In genomic region chr6:82428890-82429289, GRCm38 (mm10) we compare ENCODE assay signal across 19 mouse cellular contexts. TPM values are rescaled to one million over a fixed set of nuclear protein-coding genes. Genes with fewer than 3 reads are reported as not detected.
DNase-seq lines count a peak whose midpoint lies in the region; ATAC-seq and TF ChIP-seq lines count a peak whose summit lies in the region.
"Had no signal": no experiment of that assay in that cellular context is flagged by ENCODE, and none has a peak within 500 bp of the region (broad histone marks: within the 10 kb centered on the region; RNA-seq: fewer than 3 reads in every experiment).

No protein-coding gene starts in this region.

- H3K9ac ChIP-seq in liver, embryonic 14.5 days (replicated peaks): no peak overlapping the region
- no peak overlapping the region for H3K9ac ChIP-seq in liver, embryonic 12.5 days
- H3K9ac ChIP-seq in ES-E14 (ENCODE audit: insufficient read depth, low read depth, low read length, poor library complexity, severe bottlenecking): no peak overlapping the region
- H3K9ac ChIP-seq: forebrain, embryonic 15.5 days; kidney, embryonic 15.5 days; neural tube, embryonic 13.5 days had no signal

- TF ChIP-seq EP300 in liver, embryonic 14.5 days (IDR thresholded peaks at IDR 0.05; ENCODE audit: low read depth): no peak

- no peak overlapping the region for H3K4me3 ChIP-seq in liver, embryonic 14.5 days (ENCODE audit: insufficient read depth in 1 of 2, low read depth in 2 of 2, low read length in 2 of 2)
- H3K4me3 ChIP-seq in liver, embryonic 12.5 days: no peak overlapping the region
- no peak overlapping the region for H3K4me3 ChIP-seq in ES-E14 (ENCODE audit: insufficient read depth in 1 of 2, low read depth in 1 of 2, low read length in 2 of 2, poor library complexity in 1 of 2, severe bottlenecking in 1 of 2)
- H3K4me3 ChIP-seq in embryonic facial prominence, embryonic 10.5 days: no peak overlapping the region
- H3K4me3 ChIP-seq: erythroblast, embryonic 14.5 days; forebrain, embryonic 15.5 days; kidney, embryonic 15.5 days; megakaryocyte, embryonic 14.5 days; neural tube, embryonic 13.5 days had no signal

- no peaks in the 10 kb centered on the region for H3K36me3 ChIP-seq in liver, embryonic 14.5 days (replicated peaks; ENCODE audit: control insufficient read depth, insufficient read depth, low read depth)
- no peaks in the 10 kb centered on the region for H3K36me3 ChIP-seq in liver, embryonic 12.5 days
- no peaks in the 10 kb centered on the region for H3K36me3 ChIP-seq in ES-E14 (ENCODE audit: control insufficient read depth, insufficient read depth, low read length, poor library complexity, severe bottlenecking)
- no peaks in the 10 kb centered on the region for H3K36me3 ChIP-seq in embryonic facial prominence, embryonic 10.5 days (replicated peaks)
- H3K36me3 ChIP-seq: forebrain, embryonic 15.5 days; kidney, embryonic 15.5 days; neural tube, embryonic 13.5 days had no signal

- H3K27me3 ChIP-seq in liver, embryonic 14.5 days (ENCODE audit: control insufficient read depth, insufficient read depth, low read length): no peaks in the 10 kb centered on the region
- H3K27me3 ChIP-seq in liver, embryonic 12.5 days (replicated peaks): no peaks in the 10 kb centered on the region
- no peaks in the 10 kb centered on the region for H3K27me3 ChIP-seq in embryonic facial prominence, embryonic 10.5 days (replicated peaks; ENCODE audit: low read depth, poor library complexity, severe bottlenecking)
- H3K27me3 ChIP-seq: forebrain, embryonic 15.5 days; kidney, embryonic 15.5 days; megakaryocyte, embryonic 14.5 days; neural tube, embryonic 13.5 days had no signal

- no peaks in the 10 kb centered on the region for H3K4me1 ChIP-seq in liver, embryonic 14.5 days (replicated peaks; ENCODE audit: control insufficient read depth in 2 of 2, insufficient read depth in 2 of 2, low read length in 1 of 2)
- no peaks in the 10 kb centered on the region for H3K4me1 ChIP-seq in liver, embryonic 12.5 days
- H3K4me1 ChIP-seq in ES-E14 (ENCODE audit: control insufficient read depth in 2 of 2, insufficient read depth in 2 of 2, low read length in 2 of 2, poor library complexity in 1 of 2): no peaks in the 10 kb centered on the region
- no peaks in the 10 kb centered on the region for H3K4me1 ChIP-seq in embryonic facial prominence, embryonic 10.5 days
- H3K4me1 ChIP-seq: kidney, embryonic 15.5 days; megakaryocyte, embryonic 14.5 days had no signal

- no peak overlapping the region for H3K27ac ChIP-seq in liver, embryonic 14.5 days
- H3K27ac ChIP-seq in liver, embryonic 12.5 days: no peak overlapping the region
- H3K27ac ChIP-seq in ES-E14 (ENCODE audit: insufficient read depth, low read depth, low read length, poor library complexity, severe bottlenecking): no peak overlapping the region
- H3K27ac ChIP-seq in embryonic facial prominence, embryonic 10.5 days (replicated peaks): no peak overlapping the region
- H3K27ac ChIP-seq: forebrain, embryonic 15.5 days; kidney, embryonic 15.5 days; neural tube, embryonic 13.5 days had no signal

- no peak overlapping the region for H3K4me2 ChIP-seq in liver, embryonic 14.5 days (ENCODE audit: low read depth)
- no peak overlapping the region for H3K4me2 ChIP-seq in liver, embryonic 12.5 days
- H3K4me2 ChIP-seq: forebrain, embryonic 15.5 days; heart, embryonic 11.5 days; kidney, embryonic 15.5 days; neural tube, embryonic 13.5 days had no signal

- DNase-seq in embryo, embryonic 10.5 days (ENCODE audit: low spot score): peak; percentile 6
- DNase-seq in embryo, embryonic 11 days: no peak
- no peak for DNase-seq in liver, embryonic 14.5 days (ENCODE audit: low read depth in 3 of 3, low spot score in 3 of 3)
- peak; percentile 62 for DNase-seq in ES-E14 (ENCODE audit: low read depth, low spot score)
- DNase-seq in embryonic facial prominence, embryonic 10.5 days (ENCODE audit: low spot score): peak; percentile 12
- DNase-seq in frontal cortex, postnatal 36 days (ENCODE audit: low spot score in 2 of 2): no peak
- DNase-seq in thymus, postnatal 14 days: no peak
- DNase-seq: cerebellum, adult 11-12 months; gastrocnemius, postnatal 14 days; heart, postnatal 36 days; lung, postnatal 10 days; right cerebral cortex, postnatal 4 days had no signal

- 50% methylated on average over 6 of the region's 6 CpGs for WGBS in liver, embryonic 14.5 days (ENCODE audit: insufficient replicate concordance)
- WGBS in liver, embryonic 12.5 days (ENCODE audit: insufficient replicate concordance): 50% methylated on average over 6 of the region's 6 CpGs
- WGBS in embryonic facial prominence, embryonic 10.5 days: 58% methylated on average over 6 of the region's 6 CpGs

- no peak for ATAC-seq in liver, embryonic 14.5 days (ENCODE audit: insufficient read depth)
- ATAC-seq in liver, embryonic 12.5 days: no peak
- ATAC-seq: forebrain, embryonic 15.5 days had no signal

- in situ Hi-C loops in ES-E14 (cut with MboI; ENCODE audit: low sequenced_read_pairs in 2 of 2, unreplicated experiment in 2 of 2): no loop called here

- no peaks in the 10 kb centered on the region for H3K9me3 ChIP-seq in liver, embryonic 14.5 days (ENCODE audit: control insufficient read depth, low read length)
- H3K9me3 ChIP-seq in liver, embryonic 12.5 days (replicated peaks): no peaks in the 10 kb centered on the region; the same call in 1 of the 2 replicates
- no peaks in the 10 kb centered on the region for H3K9me3 ChIP-seq in ES-E14 (ENCODE audit: control insufficient read depth, insufficient read depth, low read depth, low read length)
- H3K9me3 ChIP-seq in embryonic facial prominence, embryonic 10.5 days: peaks cover under 1% of the 10 kb centered on the region; the same call in 1 of the 2 replicates
- H3K9me3 ChIP-seq: forebrain, embryonic 15.5 days; kidney, embryonic 15.5 days; neural tube, embryonic 13.5 days had no signal

- peak; percentile 46; the same call in 1 of the 2 replicates for TF ChIP-seq CTCF in liver, embryonic 14.5 days (IDR thresholded peaks at IDR 0.05; ENCODE audit: low read depth)

TF ChIP-seq in ES-E14, 5 proteins besides CTCF, POLR2A, EP300 and RAD21:
- TF ChIP-seq ZNF384 (IDR thresholded peaks at IDR 0.05; ENCODE audit: low read depth, low read length) (no peak), HCFC1 (IDR thresholded peaks at IDR 0.05; ENCODE audit: borderline replicate concordance, insufficient read depth, low read length) (no peak), CHD2 (IDR thresholded peaks at IDR 0.05; ENCODE audit: low read depth, low read length) (no peak), MAFK (IDR thresholded peaks at IDR 0.05; ENCODE audit: insufficient read depth, low read depth, low read length) (no peak), ZC3H11A (IDR thresholded peaks at IDR 0.05; ENCODE audit: borderline replicate concordance, low read depth, low read length) (peak; percentile 28; the same call in 1 of the 2 replicates)

RNA-seq across cellular contexts. Expression of gene Tacr1, which starts 26.8 kb away (rescaled TPM):
- 0.01 TPM in 1 of 2 replicates, not detected in the other for polyA plus RNA-seq in liver, embryonic 14.5 days (2012; rRNA removed)
- not detected in 2 replicates for polyA plus RNA-seq in liver, embryonic 14.5 days (2014; fragmentation: Nextera tagmentation; extraction: Ambion mirVana)
- polyA plus RNA-seq in liver, embryonic 12.5 days (2016; fragmentation: Nextera tagmentation; extraction: Ambion mirVana): 0.02 TPM in 1 of 2 replicates, not detected in the other
- not detected in 2 replicates for total RNA-seq in ES-E14 (2012; rRNA removed)
- polyA plus RNA-seq in embryonic facial prominence, embryonic 10.5 days (2016; fragmentation: Nextera tagmentation; extraction: Ambion mirVana): 0.39 and 0.49 TPM in 2 replicates
- total RNA-seq: gastrocnemius, postnatal 14 days; heart, postnatal 36 days had no signal
- polyA plus RNA-seq: erythroblast, embryonic 14.5 days had no signal

Comparison
In these comparisons a context has a peak if more than half of its experiments do, and no peak if none do; other contexts are left out.
1. DNase-seq: peak in embryo, embryonic 10.5 days (single experiment), ES-E14 (single experiment) and embryonic facial prominence, embryonic 10.5 days (single experiment); none in embryo, embryonic 11 days (single experiment), liver, embryonic 14.5 days (0 of 3), frontal cortex, postnatal 36 days (0 of 2) and thymus, postnatal 14 days (single experiment).